Mouse (Mus musculus): ENCODE measurements around the gene Rex1bd.

Gene Rex1bd

DNA sequence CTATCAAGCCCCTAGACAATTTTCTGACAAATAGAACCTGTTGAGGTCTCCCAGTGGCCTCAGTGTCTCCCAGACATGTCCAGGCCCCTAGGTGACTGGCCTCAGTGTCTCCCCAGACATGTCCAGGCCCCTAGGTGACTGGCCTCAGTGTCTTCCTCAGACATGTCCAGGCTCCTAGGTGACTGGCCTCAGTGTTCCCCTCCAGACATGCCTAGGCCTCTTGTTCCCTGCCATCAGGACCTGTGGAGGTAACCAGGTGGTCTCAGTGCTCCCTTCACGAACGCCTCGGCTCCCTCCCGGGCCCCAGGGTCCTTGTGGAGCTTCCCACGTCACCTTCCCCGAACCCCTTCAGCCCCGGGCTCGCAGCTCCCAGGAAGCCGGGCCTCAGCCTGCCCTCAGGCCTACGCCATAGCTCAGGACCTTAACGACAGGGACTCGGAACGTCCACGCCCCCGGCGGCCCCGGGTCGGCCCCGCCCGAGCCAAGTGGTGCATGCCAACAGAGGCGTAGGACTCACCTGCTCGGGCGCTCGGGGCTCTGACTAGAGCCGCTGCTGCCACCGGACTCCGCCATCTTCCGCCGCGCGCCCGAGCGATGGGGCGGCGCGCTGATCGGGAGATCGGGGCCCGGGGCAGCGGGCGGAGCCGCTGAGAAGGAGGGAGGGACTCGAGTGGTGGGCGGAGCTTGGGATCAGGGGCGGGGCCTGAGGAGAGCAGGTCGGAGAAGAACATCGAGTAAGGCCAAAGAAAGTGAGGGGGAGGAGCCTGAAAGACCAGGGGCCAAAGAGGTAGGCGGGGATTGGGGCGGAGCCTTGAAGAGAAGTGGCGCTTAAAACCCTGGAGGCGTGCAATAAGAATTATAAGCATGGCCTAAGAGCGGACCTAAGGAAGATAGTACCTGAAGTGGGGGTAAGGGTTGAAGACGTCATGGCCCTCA, 30.0 kb downstream of the Rex1bd start, which contains the start of gene Klhl26:
TSS of gene Klhl26 (minus strand) at position 636 of the 936 bp plus-strand sequence.
- peak; percentile 98 for DNase-seq

DNA sequence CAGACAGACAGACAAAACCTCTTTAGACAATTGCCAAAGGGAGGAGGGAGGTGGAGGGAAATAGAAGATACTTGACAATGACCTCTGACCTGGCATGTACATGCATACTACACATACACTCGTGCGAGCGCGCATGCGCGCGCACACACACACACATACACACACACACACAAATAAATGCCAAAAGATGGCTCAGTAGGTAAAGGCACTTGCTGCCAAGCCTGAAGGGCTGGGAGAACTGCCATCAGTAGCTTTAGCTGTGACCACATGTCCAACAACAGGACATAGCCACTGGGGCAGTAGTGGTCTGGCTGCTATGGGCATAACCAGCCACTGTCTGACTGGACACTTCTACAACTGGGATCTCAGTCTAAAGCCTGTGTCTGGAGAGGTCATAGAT, 34.7 kb downstream of the Rex1bd start:
- DNase-seq, result no peak

DNA sequence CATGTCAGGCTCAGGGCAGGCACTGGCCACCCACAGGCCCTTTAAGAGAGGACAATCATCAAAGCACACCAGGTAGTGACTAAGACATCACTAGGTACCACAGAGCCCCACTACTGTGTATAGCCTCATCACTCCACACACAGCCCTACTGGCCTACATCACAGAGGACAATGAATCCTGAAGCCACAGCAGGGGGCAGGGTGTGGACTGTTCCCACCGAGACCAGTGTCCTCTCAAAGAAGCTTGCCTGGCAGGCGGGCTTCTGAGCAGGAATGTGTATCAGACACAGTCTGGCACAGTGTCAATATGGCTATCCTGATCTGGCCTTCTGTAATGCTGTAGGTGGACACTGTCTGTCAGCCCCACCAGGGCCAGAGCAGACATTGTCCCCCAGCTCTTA, 36.6 kb downstream of the Rex1bd start:
- no peak for DNase-seq

DNA sequence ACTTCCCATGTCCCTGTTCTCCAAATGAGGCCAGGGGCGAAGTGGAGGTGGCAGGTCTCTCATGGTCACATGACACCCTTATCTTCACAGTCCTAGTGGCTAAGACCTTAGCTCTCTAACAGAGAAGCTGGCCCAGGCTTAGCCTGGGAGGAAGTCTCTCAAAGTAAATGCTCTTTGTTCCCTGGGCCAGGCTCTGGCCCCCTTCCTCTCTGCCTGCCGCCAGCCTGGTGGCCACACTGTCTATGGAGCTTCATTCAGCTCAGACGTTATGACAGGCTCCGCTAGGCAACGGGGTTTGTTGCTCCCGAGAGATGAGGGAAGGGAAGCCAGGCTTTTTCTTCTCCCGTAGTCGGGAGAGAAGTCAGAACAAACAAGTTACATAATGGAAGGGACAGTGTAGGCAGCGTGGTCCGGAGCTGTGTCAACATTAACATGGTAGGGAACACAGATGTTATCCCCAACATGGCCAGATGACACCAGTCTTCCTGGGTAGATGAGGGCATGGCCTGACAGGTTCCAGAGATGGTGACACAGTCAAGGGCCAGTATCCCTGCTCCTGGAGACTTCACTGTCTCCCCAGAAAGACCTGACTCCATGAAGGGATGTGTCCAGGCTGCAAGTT, 37.1 kb downstream of the Rex1bd start:
- no peak for DNase-seq

GRCm38 (mm10) chr8:70468733-70469132, 37.8 kb downstream of the Rex1bd start:
- DNase-seq, result no peak

DNA sequence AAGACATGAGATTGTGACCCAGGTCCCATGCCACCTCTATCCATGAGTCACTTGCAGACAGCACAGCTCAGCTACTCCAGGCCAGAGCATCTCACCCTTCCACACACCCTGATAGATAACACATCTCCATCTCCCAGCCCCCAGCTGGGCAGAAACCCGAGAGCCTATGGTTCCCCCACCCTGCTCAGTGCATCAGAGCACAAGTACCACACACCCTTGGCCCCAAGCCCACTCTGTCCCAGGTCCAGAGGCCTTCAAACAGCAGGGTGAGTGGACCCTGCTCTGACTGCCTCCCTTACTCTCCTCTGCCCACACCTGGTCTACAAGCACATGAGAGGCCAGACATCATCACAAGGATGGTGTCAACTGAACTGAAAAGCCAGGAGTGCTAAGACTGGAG, 38.6 kb downstream of the Rex1bd start:
- DNase-seq, result no peak

- DNase-seq, result peak; percentile 57
Measured at GRCm38 (mm10) chr8:70467229-70467725, 39.3 kb downstream of the Rex1bd start.

- DNase-seq, result peak; percentile 74
Measured at GRCm38 (mm10) chr8:70466771-70467170, 39.8 kb downstream of the Rex1bd start.

GRCm38 (mm10) chr8:70466305-70466704, 40.2 kb downstream of the Rex1bd start:
- DNase-seq, result no peak

DNA sequence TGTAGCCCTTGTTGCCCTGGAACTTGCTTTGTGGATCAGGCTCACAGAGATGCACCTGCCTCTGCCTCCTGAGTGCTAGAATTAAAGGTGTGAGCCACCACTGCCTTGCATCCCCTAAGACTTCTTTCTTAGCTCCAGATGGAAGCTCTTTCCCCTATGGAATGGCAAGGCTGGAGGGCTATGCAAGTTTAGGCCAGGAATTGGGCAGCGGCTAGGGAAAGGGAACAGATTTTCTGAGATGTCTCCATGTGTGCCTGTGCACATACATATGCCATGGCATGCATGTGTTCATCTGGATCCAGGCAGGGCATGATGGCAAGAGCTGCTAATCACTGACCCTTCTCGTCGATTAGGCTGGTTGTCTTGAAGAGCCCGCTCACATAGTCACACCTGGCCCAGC, 40.9 kb downstream of the Rex1bd start:
- no peak for DNase-seq

GRCm38 (mm10) chr8:70464162-70464561, 42.4 kb downstream of the Rex1bd start:
- DNase-seq, result no peak

DNA sequence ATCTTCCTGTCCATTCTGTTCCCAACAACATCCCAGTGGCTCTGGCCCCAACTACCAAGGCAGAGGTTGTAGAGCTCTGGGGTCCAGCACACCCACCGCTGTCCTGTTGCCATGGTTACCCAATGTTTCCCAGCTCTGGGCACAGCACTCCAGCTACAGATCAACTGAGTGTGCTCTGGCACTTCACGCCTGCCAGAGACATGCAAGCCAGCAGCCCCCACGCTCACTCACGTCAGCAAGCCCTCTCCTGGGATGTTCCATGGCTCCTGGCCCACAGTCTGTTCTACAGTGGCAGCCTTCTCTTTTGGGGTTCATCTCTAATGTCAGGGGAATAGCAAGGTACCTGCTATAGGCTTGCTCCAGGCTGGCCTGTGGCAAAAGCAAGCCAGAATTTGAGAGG, 43.2 kb downstream of the Rex1bd start:
- DNase-seq, result no peak

DNA sequence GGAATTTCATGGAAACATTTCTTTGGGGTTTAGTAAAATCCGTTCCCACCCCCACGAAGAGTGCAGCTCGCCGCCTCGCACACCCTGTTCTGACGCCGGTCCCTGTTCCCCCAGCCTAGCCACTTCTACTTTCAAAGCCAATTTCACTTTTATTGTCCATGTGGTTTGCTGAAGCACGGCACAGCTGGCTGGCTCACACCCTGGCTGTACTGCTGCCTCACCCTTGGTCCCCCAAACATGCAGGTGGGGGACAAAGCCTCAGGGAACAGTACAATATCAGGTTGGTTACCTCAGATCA, 44.1 kb downstream of the Rex1bd start:
- DNase-seq, result no peak

GRCm38 (mm10) chr8:70461765-70462515, 44.6 kb downstream of the Rex1bd start:
- no peak for DNase-seq

GRCm38 (mm10) chr8:70460606-70461005, 45.9 kb downstream of the Rex1bd start:
- DNase-seq, result no peak

DNA sequence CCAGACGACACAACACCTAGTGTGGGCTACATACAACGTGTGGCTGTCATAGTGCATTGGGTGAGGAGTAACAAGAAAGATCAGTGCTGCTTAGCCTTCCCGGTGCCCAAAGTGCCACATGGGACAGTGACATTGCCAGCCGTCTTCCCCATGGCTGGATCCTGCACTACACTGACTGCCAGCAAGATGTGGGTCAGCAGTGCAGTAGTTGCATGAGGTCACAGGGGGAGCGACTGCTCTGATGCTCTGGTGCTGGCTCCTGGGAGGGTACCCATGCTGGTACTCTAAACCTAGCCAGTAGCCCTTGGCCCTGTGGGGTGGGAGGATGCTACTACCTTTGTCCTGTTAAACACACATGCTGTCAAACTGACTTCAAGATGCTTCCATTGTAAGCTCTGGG, 46.4 kb downstream of the Rex1bd start:
- DNase-seq, result no peak

DNA sequence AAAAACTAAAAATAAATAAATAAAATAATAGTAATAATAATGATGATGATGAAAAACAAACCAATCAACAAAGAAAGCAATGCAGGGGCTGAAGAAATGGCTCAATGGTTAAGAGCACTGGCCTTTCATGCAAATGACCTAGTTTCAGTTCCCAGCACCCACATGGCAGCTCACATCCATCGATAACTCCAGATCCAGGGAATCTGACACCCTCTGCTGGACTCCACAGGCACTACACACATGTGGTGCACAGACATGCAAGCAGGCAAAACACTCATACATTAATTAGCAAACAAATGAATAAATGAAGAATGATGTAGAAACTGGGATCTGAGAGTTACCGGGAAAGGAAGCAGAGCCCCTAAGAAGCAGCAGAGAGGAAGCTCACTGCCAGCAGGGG, 46.9 kb downstream of the Rex1bd start:
- DNase-seq, result no peak

GRCm38 (mm10) chr8:70458462-70458861, 48.1 kb downstream of the Rex1bd start:
- DNase-seq, result no peak

DNA sequence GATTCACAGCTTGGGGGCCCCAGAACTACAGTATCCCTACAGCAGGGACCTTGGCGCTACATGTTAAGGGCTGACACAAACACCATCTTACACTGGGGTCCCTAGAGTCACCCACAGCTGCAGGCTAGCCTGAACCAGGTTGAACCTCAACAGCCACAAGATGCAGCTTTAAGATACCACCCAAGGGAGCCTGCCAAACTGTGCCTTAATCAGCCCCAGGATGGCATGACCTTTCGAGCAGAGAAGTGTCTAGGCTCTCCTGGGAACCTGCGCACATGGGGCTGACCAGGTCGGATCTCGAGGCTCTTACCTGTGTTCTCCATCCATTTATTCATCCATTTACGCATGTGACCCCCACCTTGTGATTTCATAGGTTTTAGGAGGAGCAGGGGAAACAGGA, 48.7 kb downstream of the Rex1bd start:
- no peak for DNase-seq

DNA sequence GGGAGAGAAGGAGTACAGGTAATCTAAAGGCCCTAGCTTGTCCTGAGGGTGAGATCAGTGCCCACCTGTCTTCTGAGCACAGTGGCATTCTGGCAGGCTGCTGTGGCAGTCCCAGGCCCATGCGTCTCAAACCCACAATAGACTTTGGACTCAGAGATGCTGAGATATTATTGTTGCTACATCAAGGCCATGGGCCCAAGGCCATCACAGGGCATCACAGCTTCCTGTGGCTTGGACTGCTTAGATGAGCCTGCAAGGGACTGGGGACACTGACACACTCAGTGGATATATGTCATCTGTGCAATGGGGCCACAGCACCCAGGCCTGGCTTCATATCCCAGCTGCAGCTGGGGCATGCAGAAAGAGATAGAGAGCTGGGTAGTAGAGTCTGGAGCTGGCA, 49.6 kb downstream of the Rex1bd start:
- DNase-seq, result no peak
